Mouse (Mus musculus) brain, embryonic 14.5 days (tissue): Measurements from ENCODE around the gene Tmx1.

Experiments used
- CTCF ChIP-seq: fragments of 200-500 bp; IDR thresholded peaks from 2 replicates; pipeline ENCODE4 v1.5.1; 2012; ENCODE audit warnings: inconsistent platforms, mild to moderate bottlenecking, moderate library complexity, borderline replicate concordance; ENCODE audit not compliant: insufficient read depth, insufficient read length; ENCODE audit errors: extremely low read depth
- POLR2A ChIP-seq: fragments of 200-500 bp; IDR thresholded peaks from 2 replicates; pipeline ENCODE4 v1.6.1; 2012; ENCODE audit warnings: mild to moderate bottlenecking, inconsistent platforms, borderline replicate concordance; ENCODE audit not compliant: poor library complexity, insufficient read depth, insufficient read length, severe bottlenecking; ENCODE audit errors: extremely low read depth

DNA sequence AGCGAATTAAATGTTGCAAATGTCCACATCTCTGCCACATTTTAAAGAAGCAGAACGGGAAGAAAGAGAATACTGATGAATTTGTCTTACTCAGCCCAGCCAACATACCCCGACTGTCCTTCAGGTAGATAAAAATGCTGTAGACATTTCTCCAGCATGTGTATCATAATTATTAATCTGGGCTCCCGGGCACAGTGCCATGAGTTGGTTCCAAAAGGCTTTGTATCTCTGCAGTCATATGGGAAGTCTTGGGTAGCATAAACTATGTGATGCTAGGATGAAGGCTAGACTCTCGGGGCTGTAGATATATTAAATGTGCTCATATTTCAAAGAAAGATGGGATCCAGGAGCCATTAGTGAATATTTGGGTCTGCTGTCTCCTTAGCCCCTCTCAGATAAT is 53.1 kb downstream of the Tmx1 start:
- TF ChIP-seq CTCF (no peak), POLR2A (no peak)
